Mouse (Mus musculus) urinary bladder, postnatal 14 days (tissue): Measurements from ENCODE around the gene H2-DMb1.
A peak's percentile ranks its signal among the peaks of the same experiment; 100 is the strongest.
"Not testable (repeated sequence)": the region's sequence is repeated elsewhere in the genome, so short reads cannot be mapped to it uniquely, and the experiment has no call there.

ENCODE experiments used
- DNase-seq: peaks from one replicate; pipeline ENCODE4 v3.0.0; 2021; ENCODE audit warnings: low spot score

The H2-DMb1 gene

DNA sequence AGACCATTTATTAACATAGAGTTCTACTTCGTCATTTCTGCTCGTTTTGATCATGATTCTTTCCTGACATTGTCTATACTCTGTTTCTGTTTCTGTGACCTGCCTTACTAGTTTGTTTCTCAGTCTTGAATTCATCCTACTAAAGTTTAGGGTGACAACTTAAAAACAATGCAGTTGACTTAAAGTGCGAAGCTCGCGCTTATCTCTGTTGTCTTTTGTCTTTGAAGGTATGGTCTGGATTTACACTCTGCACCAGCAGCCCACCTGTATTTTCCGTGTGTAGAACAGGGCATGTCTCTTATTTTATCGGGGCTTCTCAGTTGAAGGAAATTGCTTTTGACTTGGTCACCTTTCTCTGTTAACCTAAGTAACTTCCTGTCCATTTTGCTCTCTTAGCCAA lies 29.8 kb upstream of the H2-DMb1 start:
- DNase-seq = no peak

DNA sequence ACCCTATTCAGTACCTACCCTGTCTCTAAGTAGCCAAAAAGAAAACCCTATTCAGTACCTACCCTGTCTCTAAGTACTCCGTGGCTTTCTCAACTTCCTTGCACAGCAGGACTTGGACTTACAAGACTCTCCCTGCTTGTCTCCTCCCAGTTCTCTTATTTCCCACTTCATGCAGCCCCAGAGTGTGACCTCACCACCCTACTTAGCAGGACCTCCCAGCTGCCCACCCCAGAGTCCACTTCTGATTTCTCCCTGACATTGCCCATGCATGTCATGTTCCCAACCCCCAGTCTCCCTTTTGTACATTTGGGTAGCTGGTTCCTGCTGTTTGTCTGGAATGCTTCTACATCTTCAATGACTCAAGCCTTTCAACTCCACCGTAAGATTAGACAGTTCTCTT lies 29.4 kb upstream of the H2-DMb1 start:
- no peak for DNase-seq

DNA sequence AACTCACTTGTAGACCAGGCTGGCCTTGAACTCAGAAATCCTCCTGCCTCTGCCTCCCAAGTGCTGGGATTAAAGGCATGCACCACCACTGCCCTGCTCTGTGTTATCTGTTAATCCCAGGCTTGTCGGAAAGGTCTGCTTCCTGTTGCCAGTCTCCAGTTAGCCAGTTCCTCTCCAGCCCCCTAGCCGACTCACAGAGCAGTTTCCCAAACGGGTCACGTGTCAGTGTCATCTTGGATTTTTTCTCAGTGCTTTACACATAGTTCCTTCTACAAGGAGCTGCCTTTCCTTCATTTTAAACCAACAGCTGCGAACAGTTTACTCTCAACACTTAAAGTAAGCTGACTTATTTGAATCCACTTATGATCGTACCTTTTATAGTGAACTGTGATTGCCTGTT lies 28.2 kb upstream of the H2-DMb1 start:
- DNase-seq = no peak

DNA sequence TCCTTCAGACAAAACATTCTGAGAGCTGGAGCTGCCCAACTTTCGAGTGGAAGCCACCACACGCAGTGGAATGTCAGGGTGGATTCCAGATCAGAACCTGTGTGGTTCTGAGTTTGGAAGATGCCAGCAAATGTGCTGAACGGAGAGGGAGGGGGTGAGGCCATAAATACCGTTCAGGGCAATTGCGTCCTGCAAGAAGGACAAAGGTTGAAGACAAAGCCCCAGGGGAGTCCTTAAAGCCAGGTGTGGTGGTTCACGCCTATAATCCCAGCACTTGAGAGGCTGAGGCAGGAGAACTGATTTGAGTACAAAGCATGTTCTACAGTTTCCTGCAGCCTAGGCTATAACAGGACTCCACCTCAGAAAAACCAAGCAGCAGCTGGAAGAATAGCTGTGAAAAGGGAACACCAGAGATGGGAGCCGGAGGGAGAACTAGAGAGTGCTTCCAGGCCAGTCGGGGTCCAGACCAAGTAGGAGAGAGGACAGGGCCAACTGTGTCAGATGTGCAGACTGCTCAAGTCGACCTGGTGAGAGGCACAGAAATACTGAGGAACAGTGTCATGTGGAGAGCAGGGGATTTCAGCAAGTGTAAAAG lies 25.9 kb upstream of the H2-DMb1 start:
- DNase-seq = no peak

DNA sequence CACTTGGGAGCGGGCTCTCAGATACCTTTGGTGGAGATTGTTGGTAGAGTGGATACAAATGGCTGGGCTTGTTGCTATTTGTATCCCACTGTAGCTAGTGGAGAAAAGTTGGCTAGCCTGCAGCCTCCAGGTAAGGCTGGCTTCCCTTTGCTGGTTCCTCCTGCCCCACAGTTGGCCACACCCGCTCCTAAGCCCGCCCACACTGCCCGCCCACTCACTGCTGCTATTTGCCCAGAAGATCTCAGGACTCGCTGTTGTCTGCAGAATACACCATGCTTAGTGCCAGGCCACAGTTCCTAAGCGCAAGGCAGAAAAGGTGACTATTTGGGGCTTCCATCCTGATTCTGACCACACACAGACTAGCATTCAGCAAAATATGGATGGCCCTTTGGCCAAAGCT lies 25.4 kb upstream of the H2-DMb1 start:
- peak; percentile 69 for DNase-seq

DNA sequence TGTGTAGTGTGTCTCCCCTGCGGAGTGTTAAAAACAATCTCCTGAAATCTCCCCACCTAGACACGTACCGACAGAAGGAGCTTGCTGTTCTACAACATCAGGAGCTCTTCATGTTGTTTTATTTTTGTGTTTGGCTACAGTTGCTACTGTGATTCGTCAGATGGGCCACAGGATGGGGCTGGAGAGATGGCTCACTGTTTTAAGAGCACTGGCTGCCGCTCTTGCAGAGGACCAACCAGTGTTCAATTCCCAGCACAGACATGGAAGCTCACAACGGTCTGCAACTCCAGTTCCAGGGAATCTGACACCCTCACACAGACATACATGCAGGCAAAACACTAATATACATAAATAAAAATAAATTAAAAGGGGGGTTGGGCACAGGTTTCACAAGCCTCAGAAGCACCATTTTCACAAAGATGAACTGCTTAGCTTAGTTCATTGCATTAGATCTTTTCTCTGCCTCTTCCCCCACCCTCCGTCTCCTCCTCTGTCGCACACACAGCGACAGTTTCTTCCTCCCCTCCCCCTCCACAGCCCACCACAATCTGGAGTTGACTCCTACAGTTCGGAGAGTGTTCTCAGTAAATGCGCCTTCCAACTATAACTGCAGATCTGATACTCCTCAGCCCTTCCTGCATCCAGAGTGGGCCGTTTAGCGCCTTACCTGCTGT lies 24.5 kb upstream of the H2-DMb1 start:
- DNase-seq = no peak

DNA sequence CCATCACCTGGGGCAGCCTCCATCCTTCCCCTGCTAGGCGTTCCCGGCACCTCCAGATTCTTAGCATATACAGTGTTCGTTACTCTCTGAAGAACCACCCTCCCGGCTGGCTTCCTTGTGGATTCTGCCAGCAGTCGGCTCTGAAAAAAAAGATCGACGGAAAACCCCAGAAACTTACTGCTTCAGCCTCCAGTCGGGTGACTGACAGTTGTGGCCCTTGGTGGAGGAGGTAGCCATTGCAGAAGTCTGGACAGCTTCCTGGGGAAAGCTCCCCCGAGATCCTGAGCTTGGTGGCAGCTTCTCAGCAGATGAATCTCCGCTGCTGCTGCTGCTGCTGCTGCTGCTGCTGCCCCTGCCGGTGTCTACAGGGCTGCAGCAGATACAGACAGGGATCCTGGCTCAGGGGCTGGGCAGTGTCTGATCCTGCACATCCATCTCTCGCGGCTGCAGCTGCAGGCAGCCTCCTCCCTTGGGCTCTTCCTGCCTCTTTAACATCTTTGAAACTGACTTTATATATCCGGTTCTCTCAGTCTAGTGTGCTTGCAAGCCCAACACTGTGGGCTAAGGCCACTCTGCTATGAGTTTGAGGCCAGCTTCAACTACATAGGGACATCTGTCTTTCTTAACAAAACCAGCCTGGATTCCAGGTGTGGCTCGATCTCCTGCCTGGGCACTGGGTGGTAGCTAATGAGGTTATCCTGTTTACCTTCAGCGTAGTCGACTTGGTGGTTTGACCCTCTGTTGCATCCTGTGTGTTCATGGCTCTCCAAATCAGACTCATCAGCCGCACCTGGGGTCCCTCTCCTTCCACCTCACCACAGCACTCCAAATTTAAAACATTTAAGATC lies 23.7 kb upstream of the H2-DMb1 start:
- no peak for DNase-seq

DNA sequence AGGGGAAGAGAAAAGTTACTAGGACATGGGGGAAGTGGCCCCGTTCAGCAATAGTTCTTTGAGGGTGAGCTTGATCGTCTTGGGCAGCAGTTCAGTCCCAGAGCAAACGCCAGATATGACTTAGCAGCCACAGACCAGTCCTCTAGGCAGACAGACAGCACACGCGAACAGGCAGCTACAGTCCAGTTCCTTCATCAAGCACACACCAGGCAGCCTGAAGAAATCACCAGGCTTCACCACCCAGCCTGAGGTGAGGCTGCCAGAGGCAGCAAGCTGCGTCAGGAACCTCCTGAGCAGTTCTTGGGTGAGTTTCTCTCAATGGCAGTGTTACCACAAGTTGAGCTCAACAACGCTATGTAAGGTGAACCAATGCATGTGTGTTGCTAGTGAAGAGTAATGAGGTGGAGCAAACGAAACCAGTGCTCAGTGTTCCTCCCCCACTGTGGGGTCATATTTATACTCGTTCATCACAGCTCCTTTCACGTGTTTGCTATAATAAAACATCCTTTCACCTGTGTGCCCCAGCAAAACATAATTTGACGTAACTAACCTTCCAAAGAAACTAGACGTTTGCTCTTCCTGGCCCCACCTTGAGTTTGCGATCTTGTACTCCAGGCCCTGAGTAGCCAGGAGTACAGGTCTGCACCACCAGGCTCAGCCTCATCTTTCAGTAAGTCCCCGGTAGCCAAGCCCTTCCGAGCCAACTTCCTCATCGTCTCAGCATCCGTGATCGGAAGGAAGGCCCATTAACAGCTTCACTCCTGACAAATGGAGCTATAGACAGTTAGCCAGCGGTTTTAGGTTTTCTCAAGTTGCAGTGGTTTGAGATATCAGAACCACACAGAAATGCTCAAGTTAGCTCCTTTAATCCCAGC lies 22.6 kb upstream of the H2-DMb1 start:
- DNase-seq = no peak

DNA sequence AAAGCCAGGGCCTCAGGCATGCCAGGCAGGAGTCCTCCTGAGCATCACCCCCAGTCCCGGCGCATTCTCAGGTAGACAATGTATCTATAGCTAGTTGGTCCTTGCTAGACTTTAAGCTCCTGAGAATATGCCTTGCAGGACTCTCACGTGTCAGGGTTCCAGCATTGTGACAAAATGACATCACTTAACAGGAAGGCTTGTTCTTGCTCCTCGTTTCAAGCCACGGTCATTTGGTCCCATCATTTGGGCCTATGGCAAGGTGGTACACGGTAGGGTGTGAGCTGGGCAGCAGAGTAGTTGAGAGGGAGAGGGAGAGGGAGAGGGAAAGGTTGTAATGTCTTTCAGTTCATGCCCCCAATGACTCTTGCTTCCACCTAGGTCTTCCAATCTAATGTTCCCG lies 21.0 kb upstream of the H2-DMb1 start:
- DNase-seq = no peak

DNA sequence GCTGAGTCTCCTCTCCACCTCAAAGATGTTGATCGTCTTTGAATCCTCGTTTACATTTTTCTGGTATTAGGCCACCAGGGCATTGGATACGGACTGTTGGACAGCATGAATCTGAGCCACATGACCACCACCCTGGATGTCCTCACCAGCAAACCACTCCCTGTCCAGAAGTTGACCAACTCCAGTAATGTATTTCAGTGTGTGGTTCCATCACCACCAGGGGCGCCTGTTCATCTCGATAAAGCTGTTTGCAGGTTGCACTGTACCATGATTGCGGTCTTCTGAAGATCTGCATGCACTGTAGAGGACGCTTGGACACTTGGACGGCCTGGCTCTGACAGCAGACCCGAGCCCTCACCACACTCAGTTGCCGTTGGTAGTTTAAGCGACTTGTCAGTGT lies 19.6 kb upstream of the H2-DMb1 start:
- no peak for DNase-seq

DNA sequence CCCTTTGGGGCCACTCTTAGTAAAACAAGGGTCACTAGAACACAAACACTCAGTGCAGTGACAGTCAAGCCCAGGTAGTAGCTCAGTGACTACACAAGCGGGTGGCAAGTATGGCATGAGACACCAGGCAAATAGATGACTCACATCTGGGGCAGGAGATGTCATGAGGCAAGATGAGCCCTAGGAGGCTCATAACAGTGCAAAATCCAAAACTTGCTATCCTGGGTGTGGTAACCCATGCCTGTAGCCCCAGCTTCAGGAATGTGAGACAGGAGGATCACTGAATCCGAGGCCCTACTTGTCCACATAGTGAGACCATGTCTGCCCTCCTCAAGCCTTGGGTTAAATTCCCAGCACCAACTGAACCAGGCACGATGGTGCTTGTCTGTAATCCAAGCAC lies 18.4 kb upstream of the H2-DMb1 start:
- no peak for DNase-seq

DNA sequence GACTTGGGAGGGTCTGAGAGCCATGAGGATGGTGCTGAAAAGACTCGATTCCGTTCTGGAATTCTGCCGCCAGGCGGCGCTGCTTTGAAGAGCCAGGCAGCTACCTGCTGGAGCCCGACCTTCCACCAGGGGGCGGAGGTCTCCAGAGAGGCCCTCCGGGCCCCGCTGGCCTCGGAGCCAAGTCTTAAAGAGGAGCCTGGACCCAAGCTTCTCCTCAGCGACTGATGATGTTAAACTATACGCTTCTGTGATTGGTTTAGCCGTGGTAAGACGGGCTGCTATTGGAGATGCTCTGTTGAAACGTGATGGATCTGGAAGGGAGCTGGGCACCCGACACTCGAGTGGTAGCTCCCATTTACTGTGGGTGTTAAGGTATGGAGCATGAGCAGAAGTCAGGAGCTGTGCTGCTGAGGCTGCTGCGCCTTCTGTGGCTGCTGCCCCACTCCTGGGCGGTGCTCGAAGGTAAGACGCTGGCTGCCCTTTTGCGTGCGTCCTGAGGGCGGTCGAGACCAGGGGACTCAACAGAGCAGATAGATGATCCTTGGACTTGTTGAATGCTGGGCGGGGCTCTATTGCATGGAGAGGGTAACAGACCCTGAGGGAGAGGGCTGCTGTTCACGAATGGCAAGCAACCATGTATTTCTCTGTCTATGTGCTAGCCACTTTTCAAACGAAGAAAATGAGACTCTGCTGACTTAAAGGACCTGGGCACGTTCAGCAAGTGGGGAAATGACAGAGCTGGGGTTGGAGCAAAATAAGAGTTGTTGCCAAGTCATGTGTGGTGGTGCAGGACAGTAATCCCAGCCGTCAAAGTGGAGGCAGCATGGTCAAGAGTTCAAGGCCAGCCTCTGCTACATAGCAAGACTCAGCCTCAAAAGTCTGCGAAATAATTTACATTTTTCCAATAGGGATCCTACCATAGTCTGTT lies 17.3 kb upstream of the H2-DMb1 start:
- DNase-seq = peak; percentile 99

DNA sequence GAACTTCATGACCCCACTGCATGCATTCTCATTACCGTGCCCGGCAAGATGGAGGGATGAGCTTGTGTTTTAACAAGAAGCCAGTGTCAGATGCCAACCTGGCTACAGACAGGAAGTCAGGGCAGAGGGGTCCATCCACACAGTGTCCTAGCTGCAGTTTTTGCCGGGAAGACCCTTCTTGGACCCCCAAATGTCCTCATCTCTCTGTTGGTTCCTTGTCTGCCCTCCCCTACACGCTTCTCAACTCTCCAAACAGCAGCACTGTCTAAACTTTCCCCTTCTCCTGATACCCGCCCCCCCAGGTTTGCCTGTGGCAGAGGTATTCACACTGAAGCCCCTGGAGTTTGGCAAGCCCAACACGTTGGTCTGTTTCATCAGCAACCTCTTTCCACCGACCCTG lies 15.3 kb upstream of the H2-DMb1 start:
- DNase-seq = no peak

DNA sequence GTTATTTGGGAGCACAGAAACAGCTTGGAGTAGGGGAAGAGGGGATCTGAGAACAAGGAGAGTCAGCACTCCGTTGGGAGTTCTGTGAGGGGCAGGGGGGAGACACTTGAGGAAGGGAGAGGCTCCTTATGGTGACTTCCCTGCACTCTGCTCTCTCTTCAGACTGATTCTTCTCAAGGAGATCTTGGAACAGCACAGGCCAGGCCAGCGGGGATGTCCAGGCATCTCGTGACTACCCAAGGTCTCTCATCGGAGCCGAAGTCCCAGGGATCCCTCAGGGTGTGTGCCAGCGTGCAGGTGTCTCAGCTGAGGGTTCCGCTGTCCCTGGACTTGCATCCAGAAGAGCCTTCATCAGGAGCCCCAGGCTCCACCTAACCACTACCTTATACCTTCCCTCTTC lies 14.2 kb upstream of the H2-DMb1 start:
- DNase-seq = no peak

DNA sequence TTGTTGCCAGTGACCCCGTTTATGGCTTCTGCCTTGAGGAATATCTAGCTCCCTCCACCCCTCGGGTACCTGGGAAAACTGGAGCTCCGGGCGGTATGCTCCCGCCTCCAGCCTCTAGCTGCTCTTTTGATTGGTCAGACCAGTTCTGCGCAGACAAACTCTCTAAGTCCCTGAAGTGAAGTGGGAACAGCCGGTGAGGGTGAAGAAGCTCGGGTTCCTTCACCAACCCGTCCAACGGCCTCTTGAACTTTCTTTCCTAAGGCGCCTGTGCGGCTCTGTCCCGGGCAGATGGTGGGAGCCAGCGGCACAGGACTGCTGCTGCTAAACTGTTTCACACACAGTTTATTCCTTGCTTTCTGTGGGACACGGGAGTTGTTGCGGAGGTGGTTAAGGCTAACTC lies 13.5 kb upstream of the H2-DMb1 start:
- DNase-seq = peak; percentile 41

DNA sequence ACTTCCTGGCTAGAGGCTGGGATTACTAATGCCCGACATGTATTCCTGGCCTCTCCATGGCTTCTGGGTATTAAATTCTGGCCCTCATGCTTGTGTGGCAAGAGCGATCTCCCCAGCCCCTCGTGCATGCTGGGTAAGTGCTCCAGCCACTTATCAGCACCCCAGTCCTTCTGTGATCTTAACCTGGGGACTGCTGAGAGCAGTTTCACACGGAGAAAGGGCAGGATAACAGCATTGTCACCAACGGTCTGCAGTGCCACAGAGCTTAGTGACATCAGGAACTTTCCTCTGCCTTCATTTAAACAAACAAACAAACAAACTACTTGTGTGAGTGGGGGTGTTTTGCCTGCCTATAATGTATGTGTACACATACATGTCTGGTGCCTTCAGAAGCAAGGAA lies 12.6 kb upstream of the H2-DMb1 start:
- no peak for DNase-seq

DNA sequence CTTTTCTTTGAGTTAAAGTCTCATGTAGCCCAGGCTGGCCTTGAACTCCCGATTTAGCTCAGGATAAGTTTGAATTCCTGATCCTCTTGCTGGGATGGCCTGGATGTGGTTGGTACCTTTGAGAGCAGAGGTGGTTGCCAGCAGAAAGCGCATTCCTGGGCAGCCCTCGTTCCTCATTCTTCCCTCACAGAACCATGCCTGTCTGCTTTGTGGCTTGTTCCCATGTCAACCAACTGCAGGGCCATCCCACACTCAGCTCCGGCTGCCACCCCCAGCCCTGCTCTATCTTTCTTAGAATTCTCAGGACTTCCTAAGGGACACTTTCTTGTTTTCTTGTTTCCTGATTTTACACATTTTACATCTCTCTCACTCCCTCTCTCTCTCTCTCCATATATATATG lies 11.4 kb upstream of the H2-DMb1 start:
- DNase-seq = no peak

DNA sequence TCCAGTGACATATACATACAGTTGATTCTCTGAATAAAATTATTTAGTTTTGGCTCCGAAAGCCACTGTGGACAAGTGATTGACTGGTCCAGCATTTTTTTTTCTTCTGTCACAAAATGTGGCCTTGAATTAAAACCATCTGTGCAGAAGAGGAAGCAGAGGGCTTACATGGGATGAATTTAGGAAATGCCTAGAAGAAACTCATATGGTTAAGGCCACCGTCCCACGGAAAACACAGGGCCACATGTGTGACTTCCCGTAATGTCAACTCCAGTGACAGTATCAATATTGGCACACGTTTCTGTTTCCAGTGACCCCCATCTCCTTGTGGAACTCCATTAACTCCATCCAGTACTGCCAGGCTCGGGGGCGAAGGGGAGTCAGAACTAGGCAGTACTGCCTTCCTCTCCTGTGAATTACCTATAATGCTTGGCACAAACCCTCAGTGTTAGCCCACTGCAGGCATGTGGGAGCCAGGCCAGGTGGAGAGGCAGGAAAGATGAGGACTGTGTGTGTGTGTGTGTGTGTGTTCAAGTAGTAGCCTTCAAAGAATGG lies 10.3 kb upstream of the H2-DMb1 start:
- no peak for DNase-seq

DNA sequence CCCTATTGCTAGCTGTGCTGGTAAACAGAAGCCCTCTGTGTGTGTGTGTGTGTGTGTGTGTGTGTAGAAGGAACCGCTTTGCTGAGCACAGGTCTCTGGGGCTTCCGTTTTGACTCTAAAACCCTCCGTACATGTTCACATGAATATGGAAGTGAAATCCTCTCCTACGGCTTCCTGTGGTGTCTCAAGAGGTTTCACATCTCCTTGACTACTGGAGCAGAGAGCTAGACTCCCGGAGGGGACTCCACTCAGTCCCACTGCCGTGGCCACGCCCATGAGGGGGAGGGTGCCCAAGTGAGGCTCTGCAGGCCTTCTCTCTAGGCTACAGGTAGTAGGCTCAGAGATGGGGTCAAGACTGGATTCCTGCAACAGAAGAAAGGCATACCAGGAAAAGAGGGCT lies 9.8 kb upstream of the H2-DMb1 start, which contains the start of gene H2-DMb2:
TSS of gene H2-DMb2 (plus strand) at position 275 of the 400 bp plus-strand sequence.
- DNase-seq = no peak

DNA sequence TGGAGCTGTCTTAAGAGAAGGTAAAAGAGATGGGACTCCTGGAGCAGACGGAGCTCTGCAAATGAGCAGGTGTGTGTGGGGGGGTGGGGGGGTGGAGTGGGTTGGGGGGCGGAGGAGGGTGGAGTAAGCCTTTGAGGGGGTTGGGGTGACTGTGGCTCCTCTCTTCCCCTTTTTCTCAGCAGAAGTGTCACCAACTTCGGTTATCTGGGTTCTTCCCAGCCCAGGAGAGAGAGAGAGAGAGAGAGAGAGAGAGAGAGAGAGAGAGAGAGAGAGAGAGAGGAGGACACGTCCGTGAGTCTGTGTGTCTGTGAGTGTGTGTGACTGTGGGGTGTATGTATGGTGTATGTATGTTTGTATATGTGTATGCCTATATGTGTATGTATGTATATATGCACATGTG lies 9.4 kb upstream of the H2-DMb1 start:
- no peak for DNase-seq

DNA sequence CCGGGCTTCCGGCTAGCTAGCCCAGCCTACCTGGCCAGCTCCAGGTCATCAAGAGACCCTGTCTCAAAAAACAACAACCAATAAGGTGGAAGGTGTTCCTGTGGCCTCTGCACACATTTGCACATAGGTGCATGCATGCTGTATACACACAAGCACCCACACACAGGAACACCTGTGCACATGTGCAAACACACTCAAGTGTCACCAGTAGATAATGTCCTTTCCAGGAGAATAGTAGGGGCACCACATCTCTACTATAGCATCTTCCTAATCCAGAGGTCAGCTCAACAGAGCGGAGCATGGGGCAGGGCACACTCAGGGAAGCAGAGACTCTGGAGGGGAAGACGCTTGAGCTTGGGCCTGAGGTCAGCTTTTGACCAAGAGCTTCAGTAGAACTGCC lies 8.7 kb upstream of the H2-DMb1 start:
- not testable (repeated sequence) for DNase-seq
